8 mouse cellular contexts compared by ENCODE assay signal in the genomic region with DNA sequence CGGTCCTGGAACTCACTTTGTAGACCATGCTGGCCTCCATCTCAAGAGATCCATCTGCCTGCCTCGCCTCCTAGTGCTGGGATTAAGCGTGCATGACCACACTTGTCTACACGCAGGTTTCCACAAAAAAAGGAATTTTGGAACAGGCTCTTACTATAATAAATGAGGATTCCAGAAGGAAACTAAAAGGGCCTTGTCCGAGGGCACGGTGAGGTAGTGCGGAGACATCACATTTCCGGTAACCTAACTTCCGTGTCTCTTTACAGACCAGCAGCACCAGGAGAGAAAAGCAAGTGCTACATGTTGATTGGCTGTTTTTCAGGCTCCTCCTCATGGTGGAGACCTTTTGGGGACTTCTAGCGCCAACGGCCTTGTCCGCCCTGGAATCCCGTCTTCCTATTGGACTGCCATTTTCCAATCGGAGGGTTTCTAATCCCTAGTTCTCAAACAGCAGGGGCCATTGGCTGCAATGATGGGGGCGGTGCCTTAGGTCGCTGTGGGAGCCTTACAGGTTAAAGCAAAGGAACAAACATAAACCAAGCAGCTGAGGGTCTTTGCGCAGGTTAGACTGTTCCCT. TPM values are rescaled to one million over a fixed set of nuclear protein-coding genes. Genes with fewer than 3 reads are reported as not detected.
DNase-seq lines count a peak whose midpoint lies in the region; ATAC-seq and TF ChIP-seq lines count a peak whose summit lies in the region.

TSS of gene Phkg2 (plus strand) at position 446 of the 577 bp plus-strand sequence.

- H3K27ac ChIP-seq in heart, embryonic 12.5 days (ENCODE audit: poor library complexity, severe bottlenecking) = peak within 1 kb of the TSS; percentile 78
- peak within 1 kb of the TSS; percentile 75 for H3K27ac ChIP-seq in kidney, postnatal 0 days
- H3K27ac ChIP-seq in liver, embryonic 11.5 days (ENCODE audit: low read depth, low read length) = peak within 1 kb of the TSS; percentile 67
- H3K27ac ChIP-seq in stomach, embryonic 14.5 days (ENCODE audit: low read length) = peak within 1 kb of the TSS; percentile 44

- peaks cover 17% of the 10 kb centered on the region for H3K36me3 ChIP-seq in heart, embryonic 12.5 days
- peaks cover 13% of the 10 kb centered on the region for H3K36me3 ChIP-seq in kidney, postnatal 0 days (ENCODE audit: insufficient read depth, low read length)
- H3K36me3 ChIP-seq in liver, embryonic 11.5 days (ENCODE audit: control insufficient read depth, insufficient read depth, low read length) = peaks cover 6% of the 10 kb centered on the region; the same call in 1 of the 2 replicates
- peaks cover 13% of the 10 kb centered on the region for H3K36me3 ChIP-seq in stomach, embryonic 14.5 days (ENCODE audit: control insufficient read depth, insufficient read depth, low read length)

- WGBS in heart, embryonic 12.5 days = 1% methylated on average over 17 of the region's 17 CpGs
- 0% methylated on average over 17 of the region's 17 CpGs for WGBS in kidney, postnatal 0 days
- WGBS in liver, embryonic 11.5 days = under 1% methylated on average over 17 of the region's 17 CpGs
- WGBS in stomach, embryonic 14.5 days = under 1% methylated on average over 17 of the region's 17 CpGs

- TF ChIP-seq CTCF in kidney, postnatal 0 days (IDR thresholded peaks at IDR 0.05; ENCODE audit: low read depth) = peak; percentile 9; the same call in 1 of the 2 replicates

- DNase-seq in CD4-positive, CD25-positive, alpha-beta regulatory T cell, adult 2 months (ENCODE audit: low read depth, low spot score) = peak; percentile 96
- DNase-seq in brain, embryonic 18.5 days (ENCODE audit: low read depth, low spot score) = peak; percentile 97
- peak; percentile 99 for DNase-seq in kidney, postnatal 0 days (ENCODE audit: low spot score)
- DNase-seq in liver, embryonic 11.5 days (ENCODE audit: low spot score) = peak; percentile 83
- DNase-seq in naive thymus-derived CD4-positive, alpha-beta T cell, adult 2 months (ENCODE audit: low read depth) = peak; percentile 96

- peak within 1 kb of the TSS; percentile 94 for H3K4me3 ChIP-seq in heart, embryonic 12.5 days
- peak within 1 kb of the TSS; percentile 52 for H3K4me3 ChIP-seq in kidney, postnatal 0 days (replicated peaks; ENCODE audit: low read depth, low read length)
- peak within 1 kb of the TSS; percentile 90 for H3K4me3 ChIP-seq in liver, embryonic 11.5 days (ENCODE audit: low read depth, low read length)
- peak within 1 kb of the TSS; percentile 73 for H3K4me3 ChIP-seq in stomach, embryonic 14.5 days (ENCODE audit: low read depth, low read length)

- peak within 1 kb of the TSS; percentile 98 for H3K4me2 ChIP-seq in heart, embryonic 12.5 days
- H3K4me2 ChIP-seq in kidney, postnatal 0 days (ENCODE audit: low read length) = peak within 1 kb of the TSS; percentile 81
- H3K4me2 ChIP-seq in liver, embryonic 11.5 days = peak within 1 kb of the TSS; percentile 84
- peak within 1 kb of the TSS; percentile 78 for H3K4me2 ChIP-seq in stomach, embryonic 14.5 days (replicated peaks; ENCODE audit: low read depth, low read length)

- H3K27me3 ChIP-seq in heart, embryonic 12.5 days (replicated peaks) = no peaks in the 10 kb centered on the region
- H3K27me3 ChIP-seq in kidney, postnatal 0 days (ENCODE audit: insufficient read depth, low read length) = no peaks in the 10 kb centered on the region
- no peaks in the 10 kb centered on the region for H3K27me3 ChIP-seq in liver, embryonic 11.5 days (replicated peaks; ENCODE audit: control insufficient read depth, insufficient read depth, low read length)
- no peaks in the 10 kb centered on the region for H3K27me3 ChIP-seq in stomach, embryonic 14.5 days (ENCODE audit: control insufficient read depth, insufficient read depth, low read length)

- no peaks in the 10 kb centered on the region for H3K9me3 ChIP-seq in heart, embryonic 12.5 days (replicated peaks)
- H3K9me3 ChIP-seq in kidney, postnatal 0 days (replicated peaks; ENCODE audit: low read length) = no peaks in the 10 kb centered on the region
- no peaks in the 10 kb centered on the region for H3K9me3 ChIP-seq in liver, embryonic 11.5 days (ENCODE audit: control insufficient read depth, low read length)
- H3K9me3 ChIP-seq in stomach, embryonic 14.5 days (ENCODE audit: control insufficient read depth, low read depth, low read length) = no peaks in the 10 kb centered on the region

- ATAC-seq in erythroid progenitor cell, adult 5-6 weeks (replicated peaks; ENCODE audit: low FRiP score, poor library complexity, severe bottlenecking) = peak; percentile 99
- peak; percentile 98 for ATAC-seq in heart, embryonic 12.5 days (ENCODE audit: insufficient number of reproducible peaks, low FRiP score)
- ATAC-seq in kidney, postnatal 0 days (replicated peaks; ENCODE audit: low FRiP score, low read depth) = peak; percentile 97
- ATAC-seq in liver, embryonic 11.5 days (replicated peaks; ENCODE audit: low FRiP score) = peak; percentile 99
- peak; percentile 97 for ATAC-seq in stomach, embryonic 14.5 days (ENCODE audit: insufficient number of reproducible peaks, insufficient read depth, low FRiP score, low read depth)

- peak within 1 kb of the TSS; percentile 94 for H3K9ac ChIP-seq in heart, embryonic 12.5 days
- H3K9ac ChIP-seq in kidney, postnatal 0 days (ENCODE audit: low read depth, low read length) = peak within 1 kb of the TSS; percentile 64
- H3K9ac ChIP-seq in liver, embryonic 11.5 days (ENCODE audit: low read depth, low read length) = peak within 1 kb of the TSS; percentile 80
- H3K9ac ChIP-seq in stomach, embryonic 14.5 days (replicated peaks; ENCODE audit: low read depth, low read length) = peak within 1 kb of the TSS; percentile 71

- peaks cover 19% of the 10 kb centered on the region for H3K4me1 ChIP-seq in heart, embryonic 12.5 days (replicated peaks)
- H3K4me1 ChIP-seq in kidney, postnatal 0 days (replicated peaks; ENCODE audit: insufficient read depth, low read length) = peaks cover 10% of the 10 kb centered on the region; the same call in 1 of the 2 replicates
- H3K4me1 ChIP-seq in liver, embryonic 11.5 days (replicated peaks; ENCODE audit: control insufficient read depth, insufficient read depth, low read length) = peaks cover 10% of the 10 kb centered on the region
- H3K4me1 ChIP-seq in stomach, embryonic 14.5 days (ENCODE audit: control insufficient read depth, insufficient read depth, low read length) = peaks cover 8% of the 10 kb centered on the region; the same call in 1 of the 2 replicates

RNA-seq across cellular contexts. Expression of gene Phkg2, which starts in this region (rescaled TPM):
- 58.7 and 76.0 TPM in 2 replicates for total RNA-seq in erythroid progenitor cell, adult 5-6 weeks (2015; ENCODE audit: low replicate concordance)
- 27.9 and 44.7 TPM in 2 replicates for total RNA-seq in erythroid progenitor cell, adult 5-6 weeks (2017; ENCODE audit: low replicate concordance)
- polyA plus RNA-seq in heart, embryonic 12.5 days (2016; fragmentation: Nextera tagmentation; extraction: Ambion mirVana) = 34.1 and 35.9 TPM in 2 replicates
- 28.8 and 32.2 TPM in 2 replicates for polyA plus RNA-seq in kidney, postnatal 0 days (2015; fragmentation: Nextera tagmentation; extraction: Ambion mirVana)
- 41.6 and 41.7 TPM in 2 replicates for polyA plus RNA-seq in liver, embryonic 11.5 days (2014; fragmentation: Nextera tagmentation; extraction: Ambion mirVana)
- polyA plus RNA-seq in stomach, embryonic 14.5 days (2014; fragmentation: Nextera tagmentation; extraction: Ambion mirVana) = 46.4 and 47.4 TPM in 2 replicates

Comparison
In these comparisons a context has a peak if more than half of its experiments do, and no peak if none do; other contexts are left out.
1. Peak in every context shown above with its lines: DNase-seq, ATAC-seq, H3K4me3 ChIP-seq and H3K27ac ChIP-seq.